Mouse (Mus musculus): ENCODE results near the gene Abcb11. TPM values are rescaled to one million over a fixed set of nuclear protein-coding genes. Genes with fewer than 3 reads are reported as not detected.
"Not testable (repeated sequence)": the region's sequence is repeated elsewhere in the genome, so short reads cannot be mapped to it uniquely, and the experiment has no call there.

Gene Abcb11
- 10 to 100 TPM in 1 of 2 experiments, under 1 TPM in 1; 0.34 to 16.5 TPM for total RNA-seq (2021)
- long read RNA-seq, experiment 1, full-length matches to known transcripts: 1 of 4 reads
- long read RNA-seq, experiment 1, partial matches to known transcripts: 2 of 4 reads
- long read RNA-seq, experiment 1, other reads (novel, unspliced or antisense): 1 of 4 reads
- long read RNA-seq, experiment 2: 0 reads

DNA sequence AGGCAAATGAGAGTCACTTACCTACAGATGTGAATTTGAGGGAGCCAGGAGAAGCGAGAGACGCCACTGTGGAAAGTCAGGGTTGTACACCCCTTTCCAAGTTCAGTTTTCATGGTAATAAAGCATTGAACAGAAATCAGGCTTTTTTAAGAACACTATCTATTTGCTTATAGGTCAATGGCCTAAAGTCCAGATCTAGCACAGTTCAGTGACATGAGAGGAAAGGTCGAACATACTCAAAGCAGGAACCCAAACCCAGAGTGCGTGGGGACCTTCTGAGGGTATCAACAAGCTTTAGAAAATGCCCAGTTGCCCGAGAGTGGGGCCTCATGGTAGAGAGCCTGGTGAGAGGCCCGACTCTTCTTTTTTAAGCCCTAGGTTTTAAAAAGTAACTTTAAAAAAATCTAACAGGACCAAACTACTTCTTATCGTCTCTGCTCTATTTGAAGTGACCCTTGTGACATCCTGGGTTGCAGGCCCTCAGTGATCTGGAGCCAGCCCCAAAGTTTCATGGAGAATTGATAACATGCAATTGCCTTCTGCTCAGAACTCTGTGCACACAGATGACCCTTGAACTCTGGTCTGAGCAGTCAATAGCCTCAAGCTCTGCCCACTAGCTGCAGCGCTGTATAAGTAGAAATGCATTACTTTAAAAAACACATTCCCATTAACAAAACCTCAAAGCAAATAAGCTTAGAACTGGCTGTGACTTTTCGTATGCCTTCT lies at the start of gene Abcb11:
Abcb11 (minus strand) TSS at position 121 of the 726 bp plus-strand sequence.
- no peak for DNase-seq (ENCODE audit: low spot score in 2 of 2)

DNA sequence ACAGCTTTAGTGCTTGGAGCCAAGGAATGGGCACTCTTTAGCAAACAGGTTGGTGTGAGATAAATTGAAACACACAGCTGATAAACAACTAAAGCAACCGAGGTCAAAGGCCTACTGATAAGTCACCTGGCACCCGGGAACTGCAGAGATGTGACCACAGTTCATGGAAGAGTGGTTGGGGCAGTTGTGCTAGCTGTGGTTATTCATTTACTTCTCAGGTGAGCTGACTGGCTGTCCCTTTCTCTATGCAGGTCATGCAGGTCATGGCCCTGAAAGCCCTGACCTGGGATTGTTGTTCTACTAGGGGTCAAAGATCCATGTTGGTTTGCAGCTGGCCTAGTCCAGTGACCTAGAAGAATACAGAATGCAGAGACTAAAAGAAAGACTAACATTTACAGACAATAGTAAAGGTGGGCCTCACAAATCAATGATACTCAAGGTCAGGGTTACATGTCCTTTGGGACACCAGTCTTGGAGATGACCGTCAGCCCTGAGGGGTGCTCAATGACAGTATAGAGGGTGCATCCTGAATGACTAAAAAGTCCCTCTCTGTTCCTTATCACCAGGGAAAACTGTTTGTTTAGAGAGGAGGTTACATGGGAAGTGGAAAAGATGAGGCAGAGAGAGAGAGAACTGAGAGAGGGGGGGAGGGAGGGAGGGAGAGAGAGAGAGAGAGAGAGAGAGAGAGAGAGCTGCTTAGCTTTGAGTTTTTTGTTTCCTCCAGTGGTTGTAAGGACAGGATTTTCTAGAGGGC lies 43.9 kb upstream of the Abcb11 start:
- DNase-seq (ENCODE audit: low spot score in 2 of 2): no peak

DNA sequence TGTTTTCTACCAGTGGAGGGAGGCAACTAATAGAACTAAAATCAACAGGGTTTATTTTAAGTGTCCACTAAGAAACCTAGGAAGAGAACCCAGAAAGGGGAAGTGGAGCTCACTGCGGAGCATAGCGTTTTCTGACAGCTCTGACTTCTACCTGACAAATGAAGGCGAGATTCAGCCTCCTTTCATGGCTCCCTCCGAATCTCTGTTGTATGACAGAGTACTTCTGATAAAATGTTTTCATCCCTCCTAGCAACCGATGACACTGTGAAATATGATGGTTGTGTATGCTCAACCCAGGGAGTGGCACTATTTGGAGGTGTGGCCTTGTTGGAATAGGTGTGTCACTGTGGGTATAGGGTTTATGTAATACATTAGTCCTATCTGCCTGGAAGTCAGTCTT lies 40.4 kb upstream of the Abcb11 start:
- no peak for DNase-seq (ENCODE audit: low spot score in 2 of 2)

DNA sequence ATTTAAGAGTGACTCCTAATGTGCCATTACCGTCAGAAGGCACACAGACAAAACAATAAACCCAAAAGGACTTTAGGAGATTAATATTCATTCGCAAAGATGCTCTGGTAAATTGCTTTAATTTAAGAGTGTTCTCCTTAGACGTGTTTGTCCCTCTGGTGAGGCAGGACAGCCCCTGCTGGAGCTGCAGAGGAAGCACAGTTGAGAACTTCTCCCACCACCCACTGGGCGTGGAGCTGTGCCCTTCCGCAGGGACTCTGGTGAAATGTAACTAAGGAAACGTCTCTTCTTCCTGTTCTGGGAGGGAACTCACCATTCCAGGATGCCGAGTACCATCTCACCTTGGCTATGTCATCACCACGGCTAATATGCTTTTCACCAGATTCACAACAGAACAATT lies 39.3 kb upstream of the Abcb11 start:
- no peak for DNase-seq (ENCODE audit: low spot score in 2 of 2)

DNA sequence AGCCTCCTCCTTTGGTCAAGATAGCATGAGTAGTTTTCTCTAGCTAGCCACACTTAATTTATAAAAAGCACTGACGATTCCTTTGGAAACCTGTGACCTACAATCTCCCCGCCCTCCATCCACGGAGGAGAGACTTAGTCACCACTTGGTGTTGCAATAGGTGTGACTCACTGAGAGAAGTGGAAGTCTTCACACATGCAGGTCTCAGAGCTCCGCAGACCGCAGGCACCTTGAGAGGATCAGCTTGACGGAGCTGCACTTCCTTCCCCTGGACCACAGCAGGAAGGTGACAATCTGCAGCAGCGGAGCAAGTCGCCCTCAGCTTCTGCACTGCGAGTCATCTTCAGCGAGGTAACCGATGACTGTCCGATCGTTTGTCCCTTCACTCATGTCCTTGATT lies 37.9 kb upstream of the Abcb11 start, which contains the start of gene Dhrs9:
Dhrs9 (plus strand) TSS at position 165 of the 400 bp plus-strand sequence.
- DNase-seq (ENCODE audit: low spot score in 2 of 2): no peak

DNA sequence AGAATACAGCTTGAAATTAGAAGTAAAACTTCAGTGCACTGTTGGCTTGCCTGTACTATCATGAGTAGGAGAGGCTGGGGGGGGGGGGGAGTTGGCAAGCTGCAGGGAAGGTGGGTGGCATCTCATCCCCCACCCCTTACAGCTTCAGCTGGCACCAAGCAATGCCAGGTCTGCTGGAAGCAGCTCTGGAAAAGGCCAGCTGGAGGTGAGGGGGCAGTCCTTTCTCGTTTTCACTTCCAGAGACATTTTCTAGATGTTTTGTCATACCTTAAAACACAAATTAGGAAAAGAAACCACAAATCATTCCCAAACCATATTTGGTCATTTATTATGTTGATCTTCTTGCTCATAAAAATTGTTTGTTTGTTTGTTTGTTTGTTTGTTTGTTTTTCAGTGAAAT lies 37.4 kb upstream of the Abcb11 start:
- DNase-seq (ENCODE audit: low spot score in 2 of 2): no peak

DNA sequence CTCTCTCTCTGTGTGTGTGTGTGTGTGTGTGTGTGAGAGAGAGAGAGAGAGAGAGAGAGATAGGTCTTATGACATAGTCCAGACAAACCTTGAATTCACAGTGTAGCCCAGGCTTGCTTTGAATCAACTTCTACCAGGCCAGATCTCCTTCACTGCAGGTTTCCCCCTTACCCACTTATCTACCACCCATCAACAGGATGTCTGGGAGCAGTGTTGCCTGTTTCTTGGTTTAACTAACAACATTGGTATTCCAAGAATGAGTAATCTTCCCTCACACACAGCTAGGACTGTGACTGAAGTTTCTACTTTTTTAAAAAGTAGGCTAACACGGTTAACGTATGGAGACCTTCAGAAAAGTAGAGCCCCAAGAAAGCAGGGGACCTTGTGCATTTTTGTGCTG lies 34.4 kb upstream of the Abcb11 start:
- no peak for DNase-seq (ENCODE audit: low spot score in 2 of 2)

DNA sequence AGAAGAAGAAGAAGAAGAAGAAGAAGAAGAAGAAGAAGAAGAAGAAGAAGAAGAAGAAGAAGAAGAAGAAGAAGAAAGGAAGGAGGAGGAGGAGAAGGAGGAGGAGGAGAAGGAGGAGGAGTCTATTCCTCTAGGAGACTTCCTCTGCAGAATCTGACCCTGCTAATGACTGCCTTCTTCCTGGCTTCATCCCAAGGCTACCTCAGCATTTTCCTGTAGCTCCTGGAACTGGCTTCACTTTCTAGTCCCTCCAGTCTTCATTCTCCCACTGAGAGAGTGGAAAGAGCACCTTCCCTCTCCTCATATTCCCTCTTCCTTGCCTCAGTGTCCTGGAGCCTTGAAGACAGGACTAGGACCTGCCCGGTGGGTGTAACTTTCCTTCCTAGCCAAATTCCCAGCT lies 22.9 kb upstream of the Abcb11 start:
- DNase-seq (ENCODE audit: low spot score in 2 of 2): no peak

DNA sequence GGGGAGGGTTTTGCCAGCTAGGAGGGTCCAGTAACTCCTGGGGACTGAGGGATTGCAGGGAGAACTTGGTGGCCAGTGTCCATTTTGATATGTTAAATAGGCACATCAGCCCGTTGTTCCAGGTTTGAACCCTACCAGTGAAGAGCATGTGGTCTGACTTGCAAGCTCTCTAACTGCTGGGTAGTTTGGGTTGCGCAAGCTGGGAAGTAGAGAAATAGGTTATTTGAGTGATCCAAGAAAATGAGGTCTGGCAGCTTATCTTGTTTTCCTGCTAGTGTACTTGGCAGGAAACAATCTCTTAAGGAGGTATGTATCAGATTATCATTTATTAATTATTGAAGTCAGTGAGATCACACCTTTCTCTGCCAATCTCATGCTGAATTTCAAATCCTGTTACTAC lies 22.4 kb upstream of the Abcb11 start:
- no peak for DNase-seq (ENCODE audit: low spot score in 2 of 2)

DNA sequence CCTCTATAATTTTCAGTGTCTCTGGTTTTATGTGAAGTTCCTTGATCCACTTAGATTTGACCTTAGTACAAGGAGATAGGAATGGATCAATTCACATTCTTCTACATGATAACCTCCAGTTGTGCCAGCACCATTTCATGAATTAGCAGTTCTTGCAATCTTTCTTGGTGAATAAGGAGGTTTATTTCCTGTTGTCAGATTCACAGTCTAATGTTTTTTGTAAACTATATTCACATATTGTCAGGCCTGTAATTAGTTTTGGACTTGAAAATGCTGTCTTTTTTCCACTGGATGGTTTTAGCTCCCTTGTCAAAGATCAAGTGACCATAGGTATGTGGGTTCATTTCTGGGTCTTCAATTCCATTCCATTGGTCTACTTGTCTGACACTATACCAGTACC lies 13.0 kb upstream of the Abcb11 start:
- DNase-seq (ENCODE audit: low spot score in 2 of 2): not testable (repeated sequence)

DNA sequence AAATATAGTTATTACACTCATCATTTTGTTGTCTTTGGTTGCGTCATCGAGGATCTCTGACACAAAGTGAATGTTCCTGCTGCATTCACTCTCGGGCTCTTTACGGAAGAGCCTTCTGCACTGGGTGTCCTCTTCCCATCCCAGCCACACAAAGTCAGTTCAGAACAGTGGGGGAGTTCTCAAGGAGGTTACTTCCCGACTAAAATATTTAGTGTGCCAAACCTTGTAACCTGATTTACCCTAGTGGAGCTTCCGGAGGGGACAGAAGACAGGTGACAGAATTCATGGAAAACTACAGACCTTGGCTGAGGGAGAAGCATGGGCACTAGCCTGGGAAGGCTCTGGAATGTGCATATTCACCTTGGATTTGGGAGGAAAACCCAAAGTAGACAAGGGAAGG lies 910 bp downstream of the Abcb11 start:
- no peak for DNase-seq (ENCODE audit: low spot score in 2 of 2)

DNA sequence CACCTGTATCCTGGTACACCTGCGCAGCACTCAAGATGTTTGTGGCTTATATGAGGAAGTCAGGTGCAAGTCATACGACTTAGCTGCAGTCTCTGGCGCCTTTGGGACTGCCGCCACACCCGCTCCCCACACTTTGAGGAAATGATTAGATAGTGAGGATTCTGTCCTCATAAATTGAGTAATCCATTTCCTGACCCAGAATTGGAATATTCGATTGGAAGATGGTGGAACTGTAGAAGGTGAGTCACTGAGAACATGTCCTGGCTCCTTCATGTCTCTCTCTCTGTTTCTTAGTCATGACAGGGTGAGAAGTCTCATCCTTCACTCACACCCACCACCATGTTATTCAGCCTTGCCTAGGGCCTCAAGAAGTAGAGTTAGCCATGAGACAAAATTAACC lies 10.9 kb downstream of the Abcb11 start:
- DNase-seq (ENCODE audit: low spot score in 2 of 2): not testable (repeated sequence)

DNA sequence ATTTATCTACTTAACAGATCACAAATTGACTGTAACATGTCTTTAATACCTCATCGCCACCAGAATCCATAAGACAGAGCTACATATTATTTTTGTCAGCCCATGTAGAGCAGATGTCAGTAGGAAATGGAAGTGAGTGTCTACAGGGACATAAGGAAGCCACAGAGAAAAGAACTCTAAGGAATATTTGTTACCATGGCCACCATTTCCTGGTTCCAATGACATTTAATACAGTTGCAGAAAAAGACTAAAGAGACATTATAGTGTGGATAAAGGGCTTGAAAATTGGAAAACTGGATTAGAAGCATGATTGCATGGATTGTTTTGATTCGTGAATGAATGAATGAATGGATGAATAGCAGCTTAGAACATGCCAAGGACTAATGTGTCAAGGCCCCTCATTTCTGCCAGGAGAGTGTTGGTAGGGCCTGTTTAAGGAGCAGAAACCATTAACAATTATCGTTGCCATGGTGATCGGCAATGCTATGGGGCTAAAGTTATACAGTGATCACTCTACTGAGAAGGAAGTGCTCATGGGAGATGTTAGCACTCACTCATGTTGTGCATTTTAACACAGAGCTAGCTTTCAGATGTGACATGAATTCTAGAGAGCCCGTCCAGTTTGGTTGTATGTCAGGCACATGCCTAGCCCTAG lies 13.8 kb downstream of the Abcb11 start:
- DNase-seq (ENCODE audit: low spot score in 2 of 2): no peak

DNA sequence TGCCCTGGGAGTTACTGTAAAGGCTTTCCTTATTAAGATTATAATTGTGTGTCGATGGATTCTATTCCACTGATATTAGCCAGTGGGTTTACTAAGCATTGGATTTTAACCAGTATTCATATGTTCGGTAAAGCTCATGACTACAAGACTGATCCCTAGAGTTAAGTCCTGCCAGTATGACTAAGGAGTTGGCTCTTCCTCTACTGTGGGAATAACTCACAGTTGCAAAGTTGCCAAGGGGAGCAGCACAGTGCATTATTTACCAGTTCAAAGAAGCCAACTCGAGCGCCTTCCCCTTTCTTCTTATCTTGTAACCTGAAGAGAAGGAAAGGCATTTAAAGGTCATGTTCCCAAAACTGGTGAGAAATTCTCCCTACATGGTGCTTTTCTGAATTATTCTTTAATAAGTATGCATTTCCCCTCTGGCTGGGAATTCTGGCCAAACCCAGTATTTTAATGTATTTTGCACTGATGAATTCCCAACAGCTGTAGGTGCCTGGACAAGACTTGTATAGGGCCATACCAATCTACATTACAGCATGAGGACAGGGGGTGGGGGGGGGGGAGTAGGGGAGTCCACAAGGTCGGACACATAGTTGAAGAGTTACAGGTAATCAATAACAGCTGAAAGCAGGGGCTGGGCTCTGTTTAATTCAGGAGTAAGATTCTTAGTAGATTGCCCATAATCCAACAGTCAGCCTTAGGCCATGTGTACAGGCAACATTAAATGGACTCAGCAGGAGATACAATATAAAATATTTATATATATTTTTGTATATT lies 17.3 kb downstream of the Abcb11 start:
- no peak for DNase-seq (ENCODE audit: low spot score in 2 of 2)

DNA sequence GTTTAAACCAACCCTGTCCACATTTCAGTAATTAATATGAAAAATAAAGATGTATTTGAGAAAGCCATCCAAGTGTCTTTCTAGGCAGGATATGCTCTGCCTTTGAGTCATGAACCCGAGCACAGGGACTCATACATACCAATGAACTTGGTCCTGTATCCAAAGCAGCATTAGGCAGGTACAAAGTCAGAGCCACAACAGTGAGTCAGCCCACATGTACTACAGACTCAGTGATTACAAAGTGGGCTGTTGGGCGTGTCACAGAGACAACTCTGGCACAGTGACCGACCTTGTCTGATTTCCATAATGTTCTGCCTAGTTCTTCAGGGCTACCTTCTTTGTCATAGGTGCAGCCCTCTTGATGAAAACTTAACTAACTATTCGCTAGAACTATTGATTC lies 19.4 kb downstream of the Abcb11 start:
- DNase-seq (ENCODE audit: low spot score in 2 of 2): no peak

DNA sequence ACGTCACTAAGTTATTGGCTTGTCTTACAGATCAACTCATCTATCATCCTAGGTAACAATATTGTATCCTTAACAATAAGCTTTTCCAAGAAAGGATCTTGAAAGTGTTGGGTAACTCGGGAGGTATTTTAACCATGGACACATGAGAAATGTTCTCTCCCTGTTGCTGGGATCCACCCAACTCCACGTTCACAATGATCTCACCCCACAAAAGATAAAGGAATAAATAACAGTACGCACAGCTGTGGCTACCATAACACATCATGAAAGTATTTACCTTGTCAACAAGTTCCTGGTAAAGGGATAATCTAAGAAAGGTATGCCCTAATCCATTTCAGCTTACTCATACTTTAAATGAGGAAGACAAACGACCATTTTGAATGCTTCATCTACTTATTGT lies 21.0 kb downstream of the Abcb11 start:
- DNase-seq (ENCODE audit: low spot score in 2 of 2): no peak

DNA sequence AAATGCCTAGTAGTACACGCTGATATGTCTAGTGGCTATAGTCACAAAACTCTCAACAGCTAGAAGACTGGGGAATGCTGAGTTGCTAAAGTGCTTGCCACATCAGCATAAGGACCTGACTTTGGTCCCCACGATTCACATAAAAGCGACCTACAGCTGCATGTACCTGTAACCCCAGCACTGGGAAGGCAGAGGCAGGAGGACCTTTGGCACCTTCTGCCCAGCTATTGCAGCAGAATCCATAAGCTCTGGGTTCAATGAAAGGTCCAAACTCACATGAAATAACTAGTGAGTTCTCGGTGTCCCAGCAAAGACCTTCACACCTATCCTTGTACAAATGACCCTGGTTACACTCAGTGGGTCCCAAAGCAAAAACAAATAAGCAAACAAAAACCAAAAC lies 31.1 kb downstream of the Abcb11 start:
- no peak for DNase-seq (ENCODE audit: low spot score in 2 of 2)

DNA sequence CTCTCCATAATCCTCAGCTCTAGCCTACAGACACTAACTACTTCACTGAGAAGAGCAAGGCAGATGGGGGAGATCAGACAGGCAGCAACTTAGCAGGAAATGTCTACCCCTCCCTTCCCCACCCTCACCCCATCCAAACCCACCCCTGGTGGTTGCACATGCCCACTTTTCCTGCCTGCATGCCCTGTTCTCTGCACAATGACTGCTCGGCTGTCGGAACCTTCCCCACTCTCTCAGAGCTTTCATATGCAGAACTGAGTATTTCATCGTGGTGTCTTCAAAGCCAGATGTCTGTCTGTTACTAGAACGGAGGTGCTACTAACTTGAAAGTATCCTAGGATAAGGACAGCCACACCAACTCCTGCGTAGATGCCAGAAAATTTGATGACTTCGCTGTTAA lies 34.3 kb downstream of the Abcb11 start:
- DNase-seq (ENCODE audit: low spot score in 2 of 2): no peak

DNA sequence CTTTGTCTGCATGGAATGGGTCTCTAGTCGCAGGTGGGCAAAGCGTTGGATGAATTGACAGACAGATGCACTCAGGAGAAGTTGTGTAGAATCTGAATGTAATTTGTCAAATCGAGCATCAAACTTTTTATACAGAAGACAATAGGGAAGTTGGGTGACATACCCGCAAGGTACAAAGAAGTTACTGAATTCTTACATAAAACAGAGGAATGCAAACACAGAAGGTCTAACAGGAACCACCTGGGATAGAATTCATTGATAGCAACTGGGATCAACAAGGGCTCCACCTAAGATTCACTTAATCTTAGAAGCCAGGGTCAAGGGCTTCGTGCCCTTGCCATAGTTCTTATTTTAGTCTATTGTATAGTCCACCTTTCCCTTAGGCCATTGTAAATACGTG lies 41.8 kb downstream of the Abcb11 start:
- not testable (repeated sequence) for DNase-seq (ENCODE audit: low spot score in 2 of 2)

DNA sequence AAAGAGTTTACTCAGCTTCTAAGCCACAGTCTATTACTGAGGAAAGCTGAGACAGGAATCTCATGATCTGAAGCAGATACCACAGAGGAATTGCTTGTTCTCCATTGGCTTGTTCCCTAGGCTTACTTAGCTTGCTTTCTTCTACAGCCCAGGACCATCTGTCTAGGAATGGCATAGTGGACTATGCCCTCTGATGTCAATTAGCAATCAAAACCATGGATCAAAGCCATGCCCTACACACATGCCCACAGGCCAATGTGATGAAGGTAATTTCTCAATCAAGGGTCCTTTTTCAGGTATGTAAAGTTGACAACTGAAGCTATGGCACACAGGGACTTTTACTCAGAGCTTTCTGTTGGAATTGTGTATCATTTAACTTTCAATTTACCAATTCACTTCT lies 47.9 kb downstream of the Abcb11 start:
- DNase-seq (ENCODE audit: low spot score in 2 of 2): no peak

DNA sequence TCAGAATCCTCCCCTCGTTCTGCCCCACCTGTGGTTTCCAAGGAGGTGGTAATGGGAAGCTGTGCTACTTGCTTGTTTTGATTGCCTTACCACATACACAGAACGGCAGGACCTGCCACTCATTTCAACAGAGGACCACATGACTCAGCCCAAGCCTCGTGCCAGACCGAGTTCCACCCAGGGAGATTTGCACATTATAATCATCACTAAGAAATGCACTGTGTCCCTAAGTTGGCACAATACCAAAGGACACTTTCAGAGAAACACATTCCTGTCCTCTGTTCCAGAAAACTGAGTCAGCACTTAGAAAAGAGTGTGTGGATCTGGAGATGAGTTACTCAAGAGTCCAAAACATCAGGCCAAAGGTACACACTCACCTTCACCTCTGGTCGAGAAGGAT lies 53.4 kb downstream of the Abcb11 start:
- peak in 1 of 2 experiments; percentile 3 for DNase-seq (ENCODE audit: low spot score in 2 of 2)
